Mouse (Mus musculus) activated CD4-positive, CD25-positive, alpha-beta regulatory T cell, adult 4 months (primary cell): ENCODE results near the gene Ddo. TPM values are rescaled to one million over a fixed set of nuclear protein-coding genes. Genes with fewer than 3 reads are reported as not detected.

ENCODE experiments used
- ATAC-seq: one replicate; pipeline ENCODE4 v1.8.0; 2017
- polyA plus RNA-seq, 2 experiments: library from polyadenylated mRNA; unstranded; fragments of 100-300 nt; shearing (Covaris generic); gene quantifications; one replicate each; pipeline ENCODE4 v1.2.1; 2017

Gene Ddo
- polyA plus RNA-seq, 2 experiments from 2014 or later: not detected

GRCm38 (mm10) chr10:40666943-40667342 is 37.1 kb downstream of the Ddo start:
- no peak for ATAC-seq

- ATAC-seq: no peak
Observed at GRCm38 (mm10) chr10:40668640-40669039, 38.8 kb downstream of the Ddo start.

- no peak for ATAC-seq
Observed at GRCm38 (mm10) chr10:40672587-40673296, 42.9 kb downstream of the Ddo start.

- no peak for ATAC-seq
Observed at GRCm38 (mm10) chr10:40673297-40673665, 43.5 kb downstream of the Ddo start.

- no peak for ATAC-seq
Observed at GRCm38 (mm10) chr10:40674151-40674550, 44.3 kb downstream of the Ddo start.

- no peak for ATAC-seq
Observed at GRCm38 (mm10) chr10:40675921-40676320, 46.1 kb downstream of the Ddo start.

GRCm38 (mm10) chr10:40678477-40678876 is 48.7 kb downstream of the Ddo start:
- no peak for ATAC-seq

GRCm38 (mm10) chr10:40682470-40682869 is 52.7 kb downstream of the Ddo start:
- no peak for ATAC-seq

- ATAC-seq: no peak
Observed at GRCm38 (mm10) chr10:40683092-40683867, 53.5 kb downstream of the Ddo start, which contains the start of gene Mettl24. TSS of gene Mettl24 (plus strand) at chr10:40683282.

GRCm38 (mm10) chr10:40683868-40684253 is 54.0 kb downstream of the Ddo start:
- ATAC-seq: no peak

GRCm38 (mm10) chr10:40684326-40684725 is 54.5 kb downstream of the Ddo start:
- ATAC-seq: no peak

GRCm38 (mm10) chr10:40685641-40686040 is 55.8 kb downstream of the Ddo start:
- ATAC-seq: no peak

- no peak for ATAC-seq
Observed at GRCm38 (mm10) chr10:40686976-40687375, 57.2 kb downstream of the Ddo start.

GRCm38 (mm10) chr10:40687407-40687806 is 57.6 kb downstream of the Ddo start:
- ATAC-seq: no peak

- no peak for ATAC-seq
Observed at GRCm38 (mm10) chr10:40688266-40688665, 58.5 kb downstream of the Ddo start.

GRCm38 (mm10) chr10:40688873-40689272 is 59.1 kb downstream of the Ddo start:
- ATAC-seq: no peak

- ATAC-seq: no peak
Observed at GRCm38 (mm10) chr10:40698652-40699051, 68.8 kb downstream of the Ddo start.

- no peak for ATAC-seq
Observed at GRCm38 (mm10) chr10:40711127-40711526, 81.3 kb downstream of the Ddo start.

GRCm38 (mm10) chr10:40713018-40713608 is 83.3 kb downstream of the Ddo start:
- peak; percentile 74 for ATAC-seq

- ATAC-seq: no peak
Observed at GRCm38 (mm10) chr10:40713829-40714228, 84.0 kb downstream of the Ddo start.

GRCm38 (mm10) chr10:40715151-40715550 is 85.3 kb downstream of the Ddo start:
- no peak for ATAC-seq

- no peak for ATAC-seq
Observed at GRCm38 (mm10) chr10:40716296-40716695, 86.5 kb downstream of the Ddo start.

GRCm38 (mm10) chr10:40716713-40717112 is 86.9 kb downstream of the Ddo start:
- ATAC-seq: no peak

GRCm38 (mm10) chr10:40718362-40718761 is 88.6 kb downstream of the Ddo start:
- no peak for ATAC-seq
